ENCODE assay signal across 23 mouse cellular contexts in genomic region chr10:112521388-112521787, GRCm38 (mm10).
DNase-seq lines count a peak whose midpoint lies in the region; ATAC-seq and TF ChIP-seq lines count a peak whose summit lies in the region.
"Had no signal": no experiment of that assay in that cellular context is flagged by ENCODE, and none has a peak within 500 bp of the region (broad histone marks: within the 10 kb centered on the region; RNA-seq: fewer than 3 reads in every experiment).

No protein-coding gene starts in this region.

- H3K4me2 ChIP-seq in hindbrain, postnatal 0 days (ENCODE audit: low read depth, low read length), result no peak overlapping the region
- no peak overlapping the region for H3K4me2 ChIP-seq in hindbrain, embryonic 11.5 days (replicated peaks; ENCODE audit: low read depth, low read length)
- H3K4me2 ChIP-seq: forebrain, embryonic 15.5 days; heart, embryonic 11.5 days; limb, embryonic 15.5 days; lung, embryonic 14.5 days; neural tube, embryonic 12.5 days had no signal

- no peak overlapping the region for H3K9ac ChIP-seq in hindbrain, postnatal 0 days (replicated peaks; ENCODE audit: low read length)
- no peak overlapping the region for H3K9ac ChIP-seq in hindbrain, embryonic 11.5 days (ENCODE audit: low read depth, low read length)
- H3K9ac ChIP-seq: forebrain, embryonic 15.5 days; limb, embryonic 15.5 days; liver, embryonic 14.5 days; lung, embryonic 14.5 days; neural tube, embryonic 12.5 days had no signal

- no peak for TF ChIP-seq CTCF in hindbrain, postnatal 0 days (IDR thresholded peaks at IDR 0.05; ENCODE audit: low read depth)

- H3K27me3 ChIP-seq in hindbrain, postnatal 0 days (ENCODE audit: insufficient read depth, low read length), result no peaks in the 10 kb centered on the region
- no peaks in the 10 kb centered on the region for H3K27me3 ChIP-seq in hindbrain, embryonic 11.5 days (ENCODE audit: control insufficient read depth, insufficient read depth, low read length)
- H3K27me3 ChIP-seq: forebrain, embryonic 15.5 days; limb, embryonic 15.5 days; megakaryocyte, embryonic 14.5 days; neural tube, embryonic 12.5 days had no signal

- H3K27ac ChIP-seq in hindbrain, postnatal 0 days, result no peak overlapping the region
- no peak overlapping the region for H3K27ac ChIP-seq in hindbrain, embryonic 11.5 days (ENCODE audit: low read depth, low read length)
- H3K27ac ChIP-seq: forebrain, embryonic 15.5 days; hindbrain, embryonic 10.5 days; limb, embryonic 15.5 days; liver, embryonic 14.5 days; neural tube, embryonic 12.5 days had no signal

- H3K36me3 ChIP-seq in hindbrain, postnatal 0 days (ENCODE audit: insufficient read depth, low read length), result no peaks in the 10 kb centered on the region
- H3K36me3 ChIP-seq in hindbrain, embryonic 11.5 days (ENCODE audit: control insufficient read depth, insufficient read depth, low read length), result no peaks in the 10 kb centered on the region
- H3K36me3 ChIP-seq: forebrain, embryonic 15.5 days; hindbrain, embryonic 10.5 days; limb, embryonic 15.5 days; neural tube, embryonic 12.5 days had no signal

- no peak overlapping the region for H3K4me3 ChIP-seq in hindbrain, postnatal 0 days (ENCODE audit: low read length)
- no peak overlapping the region for H3K4me3 ChIP-seq in hindbrain, embryonic 11.5 days (ENCODE audit: low read depth, low read length)
- H3K4me3 ChIP-seq: forebrain, embryonic 15.5 days; hindbrain, embryonic 10.5 days; limb, embryonic 15.5 days; megakaryocyte, embryonic 14.5 days; neural tube, embryonic 12.5 days had no signal

- no peaks in the 10 kb centered on the region for H3K9me3 ChIP-seq in hindbrain, postnatal 0 days (ENCODE audit: low read length)
- no peaks in the 10 kb centered on the region for H3K9me3 ChIP-seq in hindbrain, embryonic 11.5 days (ENCODE audit: control insufficient read depth, low read length)
- H3K9me3 ChIP-seq: forebrain, embryonic 15.5 days; hindbrain, embryonic 10.5 days; limb, embryonic 15.5 days; neural tube, embryonic 12.5 days had no signal

- no peak for ATAC-seq in hindbrain, postnatal 0 days
- no peak for ATAC-seq in hindbrain, embryonic 11.5 days (ENCODE audit: low FRiP score)
- ATAC-seq: forebrain, embryonic 15.5 days; intestine, postnatal 0 days had no signal

- 71% methylated on average over 5 of the region's 5 CpGs for WGBS in hindbrain, postnatal 0 days
- 90% methylated on average over 5 of the region's 5 CpGs for WGBS in hindbrain, embryonic 11.5 days

- no peaks in the 10 kb centered on the region for H3K4me1 ChIP-seq in hindbrain, postnatal 0 days (ENCODE audit: insufficient read depth, low read length)
- H3K4me1 ChIP-seq in hindbrain, embryonic 11.5 days (replicated peaks; ENCODE audit: control insufficient read depth, insufficient read depth, low read length), result no peaks in the 10 kb centered on the region
- H3K4me1 ChIP-seq: forebrain, embryonic 15.5 days; hindbrain, embryonic 10.5 days; limb, embryonic 15.5 days; megakaryocyte, embryonic 14.5 days; neural tube, embryonic 12.5 days had no signal

- peak; percentile 36 for DNase-seq in hindbrain, postnatal 0 days (ENCODE audit: low spot score)
- no peak for DNase-seq in hindbrain, embryonic 11.5 days (ENCODE audit: low spot score)
- DNase-seq in right cerebral cortex, adult 2 months (ENCODE audit: low spot score in 2 of 2), result peak; percentile 17 to 46
- DNase-seq in right cerebral cortex, postnatal 4 days, result no peak
- DNase-seq in retina, embryonic 14.5 days (ENCODE audit: low spot score), result peak; percentile 45
- no peak for DNase-seq in cerebellum, adult 8-10 months
- DNase-seq in layer of hippocampus, adult 11-12 months (ENCODE audit: low spot score), result no peak
- DNase-seq: adrenal gland, postnatal 10 days; B cell, adult 2 months; cerebellum, adult 2 months; kidney, postnatal 4 days; layer of hippocampus, adult 9-11 months; lung, embryonic 14.5 days; midbrain, embryonic 14.5 days; spleen, adult 18-20 months had no signal

Comparison
In these comparisons a context has a peak if more than half of its experiments do, and no peak if none do; other contexts are left out.
1. DNase-seq: peak in hindbrain, postnatal 0 days (single experiment), right cerebral cortex, adult 2 months (2 of 2) and retina, embryonic 14.5 days (single experiment); none in hindbrain, embryonic 11.5 days (single experiment), right cerebral cortex, postnatal 4 days (single experiment), cerebellum, adult 8-10 months (single experiment) and layer of hippocampus, adult 11-12 months (single experiment).